Mouse (Mus musculus) hindbrain, postnatal 0 days (tissue): ENCODE results near the gene Crygn. TPM values are rescaled to one million over a fixed set of nuclear protein-coding genes. Genes with fewer than 3 reads are reported as not detected.

ENCODE experiments used
- ATAC-seq: fragments of 200-750 bp; cut with Nextera tagmentation; 2 replicates; pipeline ENCODE4 v1.8.0; 2017; ENCODE audit warnings: mild to moderate bottlenecking, moderate TSS enrichment, moderate library complexity
- DNase-seq: peaks from one replicate; pipeline ENCODE4 v3.0.0-alpha.2; 2015; ENCODE audit warnings: low spot score
- H3K27ac ChIP-seq: fragments of 300-500 bp; sonication (generic); 2 replicates; pipeline ENCODE4 v1.5.1; 2014; ENCODE audit warnings: mild to moderate bottlenecking
- H3K27me3 ChIP-seq: fragments of 300-500 bp; sonication (generic); 2 replicates; pipeline ENCODE4 v1.6.1; 2014; ENCODE audit warnings: low read length, mixed read lengths; ENCODE audit not compliant: insufficient read depth
- H3K36me3 ChIP-seq: fragments of 300-500 bp; sonication (generic); 2 replicates; pipeline ENCODE4 v1.6.1; 2014; ENCODE audit warnings: low read length, mixed read lengths; ENCODE audit not compliant: insufficient read depth
- H3K4me1 ChIP-seq: fragments of 300-500 bp; sonication (generic); 2 replicates; pipeline ENCODE4 v1.6.1; 2014; ENCODE audit warnings: antibody characterized with exemption, low read length, mixed read lengths; ENCODE audit not compliant: insufficient read depth
- H3K4me2 ChIP-seq: fragments of 300-500 bp; sonication (generic); 2 replicates; pipeline ENCODE4 v1.6.1; 2014; ENCODE audit warnings: low read depth, mild to moderate bottlenecking, low read length, moderate library complexity, mixed read lengths
- H3K4me3 ChIP-seq: fragments of 300-500 bp; sonication (generic); 2 replicates; pipeline ENCODE4 v1.5.1; 2014; ENCODE audit warnings: low read length
- H3K9ac ChIP-seq: fragments of 300-500 bp; sonication (generic); replicated peaks from 2 replicates; pipeline ENCODE4 v1.6.1; 2014; ENCODE audit warnings: mild to moderate bottlenecking, low read length, moderate library complexity, mixed read lengths
- H3K9me3 ChIP-seq: fragments of 300-500 bp; sonication (generic); 2 replicates; pipeline ENCODE4 v1.6.1; 2016; ENCODE audit warnings: low read length, mixed read lengths
- CTCF ChIP-seq: IDR thresholded peaks from 2 replicates; pipeline ENCODE4 v1.5.1; 2016; ENCODE audit warnings: antibody characterized with exemption, control low read depth, low read depth
- WGBS: fragments of 180-500 bp; shearing (Covaris S2); extraction: QIAGEN DNeasy Blood & Tissue Kit; methylation state at CpG from one replicate; pipeline ENCODE4 v1.1.7; 2014; 5-methylcytosine and 5-hydroxymethylcytosine counted together
- polyA plus RNA-seq: library from polyadenylated mRNA; unstranded; fragments of >200 nt; fragmentation: Nextera tagmentation; extraction: Ambion mirVana; gene quantifications from 2 replicates; pipeline ENCODE4 v1.2.1, GENCODE M21; 2015
- total RNA-seq: library from RNA; depleted of rRNA; stranded (reverse); fragments of >200 nt; gene quantifications from 2 replicates; pipeline ENCODE4 v1.2.3, GENCODE M21; 2014

The Crygn gene
- total and polyA plus RNA-seq, 2 experiments from 2014 or later: 5.4 TPM; not detected in 1

DNA sequence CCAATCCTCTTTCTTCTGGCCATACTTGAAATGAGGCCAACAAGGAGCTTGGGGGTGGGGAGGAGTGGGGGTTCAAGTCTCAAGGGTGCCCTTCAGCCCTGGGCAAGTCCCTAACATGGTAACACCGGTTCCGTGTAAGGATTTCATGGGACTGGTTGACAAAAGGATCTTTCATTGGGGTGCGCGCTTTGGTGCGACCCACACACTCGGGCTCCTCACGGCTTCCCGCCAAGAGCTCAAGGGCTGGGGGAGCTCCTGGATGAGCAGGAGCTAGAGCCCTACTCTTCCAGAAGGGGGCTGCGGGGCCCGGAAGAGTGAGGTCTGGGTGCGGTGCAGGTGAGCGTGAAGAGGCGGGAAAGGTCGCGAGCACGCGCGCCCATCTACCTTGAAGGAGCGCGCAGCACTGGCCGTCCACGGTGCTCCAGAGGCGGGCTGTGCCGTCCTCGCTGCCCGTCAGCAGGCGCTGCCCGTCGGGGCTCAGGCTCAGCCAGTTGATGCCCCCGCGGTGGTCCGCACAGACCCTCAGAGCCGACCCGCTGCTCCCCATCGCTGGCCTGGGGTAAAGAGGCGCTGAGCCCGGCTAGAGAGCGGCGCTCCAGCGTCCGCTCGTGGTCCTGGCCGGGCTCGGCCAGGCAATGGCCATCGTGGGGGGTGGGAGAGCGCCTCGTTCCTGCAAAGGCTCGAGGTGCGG, 27.9 kb downstream of the Crygn start:
- Histone ChIP-seq H3K4me3 (peak overlapping the region; percentile 42), H3K4me1 (peaks cover 12% of the 10 kb centered on the region; the same call in 1 of the 2 replicates), H3K27ac (0 out of 2 replicates have a peak overlapping the region, but pooled peaks have one; percentile 15), H3K27me3 (peaks cover 20% of the 10 kb centered on the region; the same call in 1 of the 2 replicates), H3K4me2 (peak overlapping the region; percentile 52), H3K9ac (peak overlapping the region; percentile 43), H3K9me3 (no peaks in the 10 kb centered on the region), H3K36me3 (no peaks in the 10 kb centered on the region)
- TF ChIP-seq CTCF: no peak
- WGBS: 1% methylated on average over 49 of the region's 49 CpGs
- ATAC-seq (peak; percentile 22), DNase-seq (no peak)

DNA sequence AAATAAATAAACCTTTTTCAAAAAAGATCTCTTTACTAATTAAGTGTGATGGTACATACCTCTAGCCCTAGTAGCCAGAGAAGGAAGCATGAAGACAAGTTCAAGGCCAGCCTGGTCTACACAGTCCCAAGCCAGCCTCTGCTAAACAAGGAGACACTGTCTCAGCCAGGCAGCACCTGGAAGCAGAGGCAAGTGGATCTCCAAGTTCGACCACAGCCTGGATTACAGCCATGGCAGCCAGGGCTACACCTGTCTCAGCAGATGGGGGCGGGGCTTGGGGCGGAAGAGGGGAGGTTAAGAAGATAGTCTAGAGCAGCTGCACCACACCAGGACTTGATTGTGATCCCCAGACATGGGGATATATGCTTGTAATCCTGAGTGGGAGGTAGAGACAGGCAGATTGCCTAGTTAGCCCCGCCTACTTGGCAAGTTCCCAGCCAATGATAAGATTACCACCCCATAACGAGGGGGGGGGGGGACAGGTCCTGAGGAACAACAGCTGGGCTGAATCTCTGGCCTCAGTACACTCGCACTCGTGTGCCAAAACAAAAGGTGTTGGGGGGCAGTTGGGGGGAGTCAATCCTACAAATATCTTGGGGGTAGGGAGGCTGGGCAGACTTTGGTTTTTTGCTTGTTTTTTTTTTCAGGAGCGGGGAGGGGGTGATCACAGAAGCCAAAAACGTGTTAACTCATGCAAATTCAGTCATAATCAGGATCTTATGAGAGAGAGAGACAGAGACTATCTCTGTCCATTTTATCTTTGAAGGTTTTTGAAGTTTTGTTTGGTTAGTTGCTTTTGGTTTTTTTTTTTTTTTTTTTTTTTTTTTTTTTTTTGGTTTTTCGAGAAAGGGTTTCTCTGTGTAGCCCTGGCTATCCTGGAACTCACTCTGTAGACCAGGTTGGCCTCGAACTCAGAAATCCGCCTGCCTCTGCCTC, 30.6 kb downstream of the Crygn start:
- WGBS: 76% methylated on average over 12 of the region's 12 CpGs
- no peak overlapping the region for H3K4me3 ChIP-seq
- no peak overlapping the region for H3K27ac ChIP-seq
- DNase-seq: peak; percentile 29
- no peak for TF ChIP-seq CTCF
- peaks cover 12% of the 10 kb centered on the region; the same call in 1 of the 2 replicates for H3K4me1 ChIP-seq
- H3K27me3 ChIP-seq: peaks cover 20% of the 10 kb centered on the region; the same call in 1 of the 2 replicates
- no peak for ATAC-seq
- no peak overlapping the region for H3K9ac ChIP-seq
- H3K36me3 ChIP-seq: no peaks in the 10 kb centered on the region
- no peak overlapping the region for H3K4me2 ChIP-seq
- no peaks in the 10 kb centered on the region for H3K9me3 ChIP-seq

DNA sequence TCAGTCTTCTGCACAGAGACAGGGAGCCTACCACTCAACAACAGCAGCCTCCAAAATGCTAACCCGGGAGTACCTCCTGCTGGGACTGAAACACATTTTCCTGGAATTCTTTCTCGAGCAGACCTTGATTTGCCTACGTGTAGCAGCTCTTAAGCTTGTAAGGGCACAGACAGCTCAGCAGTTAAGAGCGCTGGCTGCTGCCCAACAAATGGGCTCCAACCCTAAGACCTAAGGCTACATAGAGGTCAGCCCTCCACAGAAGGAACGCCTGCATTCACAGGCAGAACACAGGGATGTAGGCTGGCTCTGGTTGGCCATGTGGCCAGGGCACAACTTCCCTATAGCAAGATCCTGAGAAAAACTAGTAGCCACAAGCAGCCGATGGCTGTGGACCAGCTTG, 31.9 kb downstream of the Crygn start:
- H3K9me3 ChIP-seq: no peaks in the 10 kb centered on the region
- no peak overlapping the region for H3K9ac ChIP-seq
- H3K27me3 ChIP-seq: peaks cover 9% of the 10 kb centered on the region; the same call in 1 of the 2 replicates
- peaks cover 8% of the 10 kb centered on the region; the same call in 1 of the 2 replicates for H3K4me1 ChIP-seq
- no peaks in the 10 kb centered on the region for H3K36me3 ChIP-seq
- ATAC-seq (no peak), DNase-seq (no peak)
- TF ChIP-seq CTCF: no peak
- WGBS: 64% methylated on average over 6 of the region's 6 CpGs
- H3K4me3 ChIP-seq: no peak overlapping the region
- H3K27ac ChIP-seq: no peak overlapping the region; the same call in 1 of the 2 replicates
- no peak overlapping the region for H3K4me2 ChIP-seq

DNA sequence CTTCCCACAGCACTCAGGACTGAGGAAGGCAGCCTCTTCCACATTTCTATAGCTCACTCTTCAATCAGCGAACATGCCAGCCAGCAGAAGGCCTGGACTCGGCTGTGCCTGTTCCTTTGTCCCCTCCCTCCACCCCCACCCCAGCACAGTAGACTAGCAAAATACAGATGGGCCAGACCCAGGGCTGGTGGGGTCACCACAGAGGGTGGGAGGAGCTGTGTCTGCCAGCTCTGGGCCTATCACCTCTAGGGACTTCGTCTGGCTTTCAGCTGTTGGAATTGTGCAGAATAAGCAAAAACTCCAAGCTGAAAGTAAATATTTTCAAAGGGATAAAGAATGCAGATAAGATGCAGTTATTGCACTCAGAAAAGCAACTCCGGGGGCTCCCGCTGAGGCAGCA, 33.0 kb downstream of the Crygn start:
- no peaks in the 10 kb centered on the region for H3K9me3 ChIP-seq
- peak overlapping the region; percentile 42; the same call in 1 of the 2 replicates for H3K27ac ChIP-seq
- peaks cover 7% of the 10 kb centered on the region; the same call in 1 of the 2 replicates for H3K27me3 ChIP-seq
- no peaks in the 10 kb centered on the region for H3K4me1 ChIP-seq
- ATAC-seq: no peak; the same call in 1 of the 2 replicates
- WGBS: 56% methylated on average over 5 of the region's 5 CpGs
- H3K4me2 ChIP-seq: no peak overlapping the region
- no peak overlapping the region for H3K4me3 ChIP-seq
- no peak for TF ChIP-seq CTCF
- H3K36me3 ChIP-seq: no peaks in the 10 kb centered on the region
- H3K9ac ChIP-seq: no peak overlapping the region
- no peak for DNase-seq

DNA sequence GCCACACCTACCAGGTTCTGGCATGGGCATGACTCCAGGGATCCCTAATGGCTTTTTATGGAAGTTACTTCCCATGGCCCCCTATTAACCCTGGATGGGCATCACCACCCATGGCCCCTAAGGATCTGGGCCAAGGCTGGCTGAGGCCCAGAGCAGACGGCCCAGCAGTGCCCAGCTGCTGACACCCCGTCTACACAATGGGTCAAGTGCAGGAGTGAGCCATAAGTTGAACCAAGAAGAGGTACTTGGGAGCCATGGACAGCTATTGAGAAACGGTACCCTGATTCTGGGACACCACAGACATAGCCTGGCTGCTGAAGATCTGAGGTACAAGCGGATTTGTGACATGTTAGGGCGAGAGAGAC, 33.6 kb downstream of the Crygn start:
- no peak for TF ChIP-seq CTCF

DNA sequence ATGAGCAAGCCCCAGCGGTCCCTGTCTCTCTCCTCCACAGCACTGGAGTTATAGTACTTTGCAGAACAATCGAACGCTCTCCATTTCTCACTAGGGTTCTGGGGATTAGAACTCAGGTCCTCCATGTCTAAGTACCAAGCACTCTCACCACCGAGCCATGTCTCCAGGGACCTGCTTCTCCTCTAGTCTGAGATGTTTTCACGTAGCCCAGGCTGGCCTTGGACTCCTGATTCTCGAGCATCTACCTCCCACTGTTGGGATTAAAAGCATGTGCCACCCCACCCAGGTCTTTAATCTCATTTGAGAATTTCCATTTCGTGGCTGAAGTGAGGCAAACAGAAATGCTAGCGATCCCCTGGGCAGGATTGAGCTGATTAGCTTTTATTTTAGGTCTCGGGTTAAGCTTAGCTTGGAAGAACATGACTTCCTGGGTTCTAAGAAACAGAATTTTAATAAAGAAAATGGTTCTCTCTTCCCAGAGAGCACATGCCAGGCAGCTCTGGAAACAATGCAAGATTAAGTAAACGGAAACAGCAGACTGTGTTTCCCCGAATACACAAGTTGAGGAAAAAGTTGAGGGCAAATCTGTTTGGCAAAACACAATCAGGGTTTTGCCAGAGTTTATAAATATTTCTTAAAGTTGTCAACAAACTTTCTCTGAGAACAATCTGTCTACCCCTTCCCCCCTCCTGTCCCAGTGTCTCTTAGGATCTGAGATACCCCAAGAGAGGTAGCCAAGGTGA, 34.1 kb downstream of the Crygn start:
- Histone ChIP-seq H3K36me3 (no peaks in the 10 kb centered on the region), H3K9me3 (no peaks in the 10 kb centered on the region), H3K4me3 (no peak overlapping the region), H3K27me3 (no peaks in the 10 kb centered on the region), H3K4me1 (no peaks in the 10 kb centered on the region), H3K9ac (no peak overlapping the region), H3K27ac (peak overlapping the region; percentile 42; the same call in 1 of the 2 replicates), H3K4me2 (no peak overlapping the region)
- ATAC-seq (no peak), DNase-seq (no peak)
- WGBS: 63% methylated on average over 11 of the region's 11 CpGs
- TF ChIP-seq CTCF: no peak

More for the DNA sequence above, 33.6 kb downstream of the Crygn start:
- H3K4me1 ChIP-seq: no peaks in the 10 kb centered on the region
- no peak overlapping the region for H3K4me3 ChIP-seq
- peaks cover 2% of the 10 kb centered on the region; the same call in 1 of the 2 replicates for H3K27me3 ChIP-seq
- no peaks in the 10 kb centered on the region for H3K36me3 ChIP-seq
- no peak overlapping the region for H3K4me2 ChIP-seq
- peak overlapping the region; percentile 42; the same call in 1 of the 2 replicates for H3K27ac ChIP-seq
- ATAC-seq (no peak), DNase-seq (no peak)
- H3K9me3 ChIP-seq: no peaks in the 10 kb centered on the region
- WGBS: 62% methylated on average over 5 of the region's 5 CpGs
- H3K9ac ChIP-seq: no peak overlapping the region
